Mouse (Mus musculus) heart, embryonic 12.5 days (tissue): ENCODE data around the gene Pspn. TPM values are rescaled to one million over a fixed set of nuclear protein-coding genes. Genes with fewer than 3 reads are reported as not detected.

Source experiments
- ATAC-seq: fragments of 200-750 bp; cut with Nextera tagmentation; 2 replicates; pipeline ENCODE4 v1.8.0; 2017; ENCODE audit warnings: moderate TSS enrichment, moderate library complexity; ENCODE audit not compliant: insufficient number of reproducible peaks, low FRiP score
- H3K27ac ChIP-seq: fragments of 300-500 bp; sonication (generic); 2 replicates; pipeline ENCODE4 v1.5.1; 2016; ENCODE audit warnings: mild to moderate bottlenecking, moderate library complexity; ENCODE audit not compliant: poor library complexity, severe bottlenecking
- H3K27me3 ChIP-seq: fragments of 300-500 bp; sonication (generic); replicated peaks from 2 replicates; pipeline ENCODE4 v1.6.1; 2016; ENCODE audit warnings: mild to moderate bottlenecking, moderate library complexity
- H3K36me3 ChIP-seq: fragments of 300-500 bp; sonication (generic); 2 replicates; pipeline ENCODE4 v1.6.1; 2016; ENCODE audit warnings: mild to moderate bottlenecking, moderate library complexity
- H3K4me1 ChIP-seq: fragments of 300-500 bp; sonication (generic); replicated peaks from 2 replicates; pipeline ENCODE4 v1.6.1; 2016; ENCODE audit warnings: mild to moderate bottlenecking
- H3K4me2 ChIP-seq: fragments of 300-500 bp; sonication (generic); 2 replicates; pipeline ENCODE4 v1.6.1; 2016; ENCODE audit warnings: mild to moderate bottlenecking, moderate library complexity
- H3K4me3 ChIP-seq: fragments of 300-500 bp; sonication (generic); 2 replicates; pipeline ENCODE4 v1.5.1; 2016; ENCODE audit warnings: mild to moderate bottlenecking
- H3K9ac ChIP-seq: fragments of 300-500 bp; sonication (generic); 2 replicates; pipeline ENCODE4 v1.6.1; 2016; ENCODE audit warnings: mild to moderate bottlenecking, moderate library complexity
- H3K9me3 ChIP-seq: fragments of 300-500 bp; sonication (generic); replicated peaks from 2 replicates; pipeline ENCODE4 v1.6.1; 2016; ENCODE audit warnings: mild to moderate bottlenecking, moderate library complexity
- WGBS: fragments of 180-500 bp; shearing (Covaris S2); methylation state at CpG from one replicate; pipeline ENCODE4 v1.1.7; 2016; 5-methylcytosine and 5-hydroxymethylcytosine counted together
- polyA plus RNA-seq: library from polyadenylated mRNA; unstranded; fragments of >200 nt; fragmentation: Nextera tagmentation; extraction: Ambion mirVana; gene quantifications from 2 replicates; pipeline ENCODE4 v1.2.1, GENCODE M21; 2016

The Pspn gene
- polyA plus RNA-seq, 1 experiment from 2014 or later = 0.55 TPM

- Histone ChIP-seq H3K9ac (no peak overlapping the region), H3K4me1 (peaks cover 23% of the 10 kb centered on the region), H3K9me3 (no peaks in the 10 kb centered on the region), H3K36me3 (peaks cover 65% of the 10 kb centered on the region), H3K27ac (no peak overlapping the region), H3K27me3 (no peaks in the 10 kb centered on the region), H3K4me2 (no peak overlapping the region), H3K4me3 (no peak overlapping the region)
- WGBS = 86% methylated on average over 8 of the region's 8 CpGs
- ATAC-seq = no peak
These were observed 4.8 kb downstream of the Pspn start for GRCm38 (mm10) chr17:56995046-56995445.

DNA sequence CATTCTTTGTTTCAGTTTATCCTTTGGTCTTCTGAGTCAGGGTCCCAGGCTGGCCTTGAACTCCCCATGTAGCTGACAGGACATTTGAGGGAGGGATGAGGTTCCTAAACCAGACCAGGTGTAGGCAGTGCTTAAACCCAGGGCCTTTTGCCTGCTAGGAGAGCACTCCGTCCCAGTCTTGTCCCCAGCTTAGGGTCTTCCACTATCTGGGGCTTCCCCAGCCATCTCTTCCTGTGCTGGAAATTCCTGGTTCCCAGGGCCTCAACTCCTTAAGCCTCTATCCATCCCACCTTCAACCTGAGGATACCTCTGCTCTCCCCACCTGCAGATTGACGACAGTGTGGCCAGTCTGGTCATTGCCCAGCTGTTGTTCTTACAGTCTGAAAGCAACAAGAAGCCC lies 8.9 kb downstream of the Pspn start:
- Histone ChIP-seq H3K4me2 (peak overlapping the region; percentile 83), H3K4me3 (peak overlapping the region; percentile 89), H3K27me3 (no peaks in the 10 kb centered on the region), H3K36me3 (peaks cover 45% of the 10 kb centered on the region), H3K4me1 (peaks cover 7% of the 10 kb centered on the region), H3K9ac (peak overlapping the region; percentile 88), H3K9me3 (no peaks in the 10 kb centered on the region), H3K27ac (no peak overlapping the region)
- no peak for ATAC-seq
- 61% methylated on average over 2 of the region's 2 CpGs for WGBS

- peaks cover 37% of the 10 kb centered on the region for H3K36me3 ChIP-seq
- peak within 1 kb of the TSS; percentile 88 for H3K9ac ChIP-seq
- H3K9me3 ChIP-seq = no peaks in the 10 kb centered on the region
- H3K27me3 ChIP-seq = no peaks in the 10 kb centered on the region
- H3K4me3 ChIP-seq = peak within 1 kb of the TSS; percentile 89
- peaks cover 7% of the 10 kb centered on the region for H3K4me1 ChIP-seq
- H3K4me2 ChIP-seq = peak within 1 kb of the TSS; percentile 83
- under 1% methylated on average over 52 of the region's 52 CpGs for WGBS
- H3K27ac ChIP-seq = peak within 1 kb of the TSS; percentile 31; the same call in 1 of the 2 replicates
- peak; percentile 96 for ATAC-seq
These were observed 9.6 kb downstream of the Pspn start, which contains the start of gene Clpp for GRCm38 (mm10) chr17:56990115-56990746. Gene Clpp, plus strand, starts transcription at chr17:56990305.

DNA sequence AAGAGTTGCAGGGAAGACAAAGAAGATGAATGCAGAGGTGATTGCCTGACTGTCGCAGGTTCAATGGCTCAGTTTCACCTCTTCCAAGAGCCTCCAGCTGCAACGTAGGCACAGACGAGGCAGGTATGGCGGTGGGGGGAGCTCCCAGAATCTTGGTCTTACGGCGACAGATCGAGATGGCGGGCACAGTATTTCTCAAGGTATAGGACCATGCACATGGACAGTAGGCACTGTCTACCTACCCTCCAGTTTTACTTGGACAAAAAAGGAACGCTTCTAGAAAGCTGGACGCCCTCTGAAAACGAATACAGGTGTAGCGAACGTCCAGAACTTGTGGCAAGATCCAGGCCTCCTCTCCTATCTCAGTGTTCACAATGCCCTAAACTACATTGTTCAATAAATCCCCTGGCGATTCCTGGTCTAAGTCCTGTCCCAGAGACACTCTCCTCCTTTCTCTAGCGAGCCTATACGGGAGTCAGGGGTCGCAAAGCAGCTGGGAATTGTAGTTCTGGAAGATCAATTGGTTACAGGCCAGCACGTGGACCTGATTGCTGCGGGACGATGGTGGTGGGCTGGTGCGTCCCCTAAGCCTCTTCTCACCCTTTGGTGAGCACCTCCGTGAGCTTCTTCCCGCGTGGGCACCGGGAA lies 10.2 kb downstream of the Pspn start:
- no peaks in the 10 kb centered on the region for H3K9me3 ChIP-seq
- no peaks in the 10 kb centered on the region for H3K27me3 ChIP-seq
- H3K9ac ChIP-seq = peak overlapping the region; percentile 63
- H3K4me2 ChIP-seq = peak overlapping the region; percentile 83
- WGBS = 4% methylated on average over 25 of the region's 25 CpGs
- ATAC-seq = peak; percentile 87
- peaks cover 7% of the 10 kb centered on the region for H3K4me1 ChIP-seq
- peaks cover 32% of the 10 kb centered on the region for H3K36me3 ChIP-seq
- H3K27ac ChIP-seq = peak overlapping the region; percentile 31; the same call in 1 of the 2 replicates
- H3K4me3 ChIP-seq = peak overlapping the region; percentile 89

- no peak overlapping the region for H3K27ac ChIP-seq
These were observed 10.8 kb downstream of the Pspn start for GRCm38 (mm10) chr17:56988921-56989430.

DNA sequence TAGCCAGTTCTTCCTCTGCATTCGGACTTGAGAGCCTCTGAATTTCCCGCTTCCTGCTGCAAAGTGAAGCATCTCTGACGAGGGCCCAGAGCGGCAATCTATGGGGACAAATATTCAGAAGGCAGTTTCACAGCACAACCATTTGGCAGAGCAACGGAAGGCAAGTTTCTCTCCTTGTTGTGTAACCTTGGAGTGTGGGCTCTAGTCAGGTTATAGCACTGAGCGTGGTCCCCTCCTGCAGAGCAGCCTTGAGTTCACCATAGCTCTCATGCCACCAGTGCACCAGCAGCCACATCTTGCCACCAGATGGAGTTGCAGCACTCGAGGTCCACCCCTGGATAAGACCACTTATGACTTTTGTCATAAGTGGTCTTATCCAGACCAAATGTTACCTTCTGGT lies 11.4 kb downstream of the Pspn start:
- no peak overlapping the region for H3K4me3 ChIP-seq
- no peak overlapping the region for H3K9ac ChIP-seq
- no peak overlapping the region for H3K27ac ChIP-seq
- H3K36me3 ChIP-seq = peaks cover 20% of the 10 kb centered on the region
- H3K4me1 ChIP-seq = peaks cover 7% of the 10 kb centered on the region
- H3K4me2 ChIP-seq = no peak overlapping the region
- H3K9me3 ChIP-seq = no peaks in the 10 kb centered on the region
- no peaks in the 10 kb centered on the region for H3K27me3 ChIP-seq
- ATAC-seq = no peak
- WGBS = 79% methylated on average over 7 of the region's 7 CpGs

More at GRCm38 (mm10) chr17:56988921-56989430, 10.8 kb downstream of the Pspn start:
- WGBS = 70% methylated on average over 7 of the region's 7 CpGs
- H3K27me3 ChIP-seq = no peaks in the 10 kb centered on the region
- peak overlapping the region; percentile 89 for H3K4me3 ChIP-seq
- no peak overlapping the region for H3K9ac ChIP-seq
- no peak for ATAC-seq
- H3K4me2 ChIP-seq = peak overlapping the region; percentile 83
- H3K9me3 ChIP-seq = no peaks in the 10 kb centered on the region
- peaks cover 26% of the 10 kb centered on the region for H3K36me3 ChIP-seq
- H3K4me1 ChIP-seq = peaks cover 7% of the 10 kb centered on the region

DNA sequence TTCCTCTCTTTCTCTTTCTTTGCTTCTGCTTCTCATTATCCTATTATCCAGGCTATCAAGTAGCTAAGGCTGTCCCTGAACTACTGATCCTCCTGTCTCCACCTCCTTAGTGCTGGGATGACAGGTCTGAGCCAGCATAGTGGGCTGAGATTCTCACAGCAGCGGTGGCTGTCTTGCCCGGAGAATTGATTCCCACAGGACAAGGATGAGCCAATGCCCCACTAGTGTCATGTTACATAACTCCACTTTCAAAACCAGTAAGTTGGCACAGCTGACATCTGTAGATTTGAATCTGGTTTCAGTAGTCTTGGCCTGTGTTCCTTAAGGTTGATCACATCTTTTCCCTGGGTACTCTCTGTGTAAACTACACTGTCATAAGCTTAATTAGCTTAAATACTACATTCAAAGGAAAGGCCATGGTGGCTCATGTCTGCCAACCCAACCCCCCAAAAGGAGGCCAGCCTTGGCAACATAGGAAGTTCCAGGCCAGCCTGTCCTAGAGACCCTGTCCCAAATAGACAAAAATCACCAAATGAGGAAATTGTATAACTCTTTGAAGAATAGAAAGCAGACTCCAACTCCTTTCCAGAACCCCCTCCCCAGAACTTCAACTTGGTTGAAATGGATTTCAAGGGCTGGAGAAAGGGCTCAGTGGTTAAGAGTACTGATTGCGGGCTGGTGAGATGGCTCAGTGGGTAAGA lies 13.6 kb downstream of the Pspn start:
- H3K36me3 ChIP-seq = 0 out of 2 replicates have a peak, but pooled peaks cover 1% of the 10 kb centered on the region
- no peak for ATAC-seq
- peaks cover 6% of the 10 kb centered on the region for H3K4me1 ChIP-seq
- no peak overlapping the region for H3K4me2 ChIP-seq
- H3K27me3 ChIP-seq = no peaks in the 10 kb centered on the region
- H3K9ac ChIP-seq = no peak overlapping the region
- 79% methylated on average over 3 of the region's 3 CpGs for WGBS
- no peak overlapping the region for H3K4me3 ChIP-seq
- H3K9me3 ChIP-seq = no peaks in the 10 kb centered on the region
- H3K27ac ChIP-seq = no peak overlapping the region

- Histone ChIP-seq H3K4me3 (no peak overlapping the region), H3K9ac (no peak overlapping the region), H3K4me1 (peaks cover under 1% of the 10 kb centered on the region; the same call in 1 of the 2 replicates), H3K27me3 (no peaks in the 10 kb centered on the region), H3K9me3 (no peaks in the 10 kb centered on the region), H3K27ac (no peak overlapping the region), H3K36me3 (no peaks in the 10 kb centered on the region), H3K4me2 (no peak overlapping the region)
- WGBS = 69% methylated on average over 3 of the region's 3 CpGs
- no peak for ATAC-seq
These were observed 14.2 kb downstream of the Pspn start for GRCm38 (mm10) chr17:56985656-56986055.

- WGBS = 79% methylated on average over 9 of the region's 9 CpGs
These were observed 14.9 kb downstream of the Pspn start for GRCm38 (mm10) chr17:56984886-56985285.

DNA sequence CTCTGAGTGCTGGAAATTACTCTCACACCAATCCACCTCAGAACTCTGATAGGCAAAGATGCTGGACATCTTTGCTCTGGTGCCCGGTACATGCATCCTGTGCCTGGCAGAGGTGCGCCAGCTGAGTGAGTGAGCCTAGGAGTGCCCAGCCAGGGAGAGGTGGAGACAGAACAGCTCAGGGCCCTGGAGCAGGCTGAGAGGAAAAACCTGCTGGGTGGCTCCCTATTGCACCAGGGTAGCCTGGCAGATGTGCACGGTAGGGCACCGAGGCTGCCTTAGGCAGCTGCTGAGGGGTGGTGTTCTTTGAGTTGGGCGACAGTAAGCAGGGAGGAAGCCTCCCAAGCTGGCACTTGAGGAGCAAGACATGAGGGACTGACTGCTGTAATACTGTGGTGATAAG lies 17.8 kb downstream of the Pspn start, which contains the start of gene Acer1:
Gene Acer1, minus strand, starts transcription at position 114 of the 400 bp plus-strand sequence.
- Histone ChIP-seq H3K27me3 (no peaks in the 10 kb centered on the region), H3K36me3 (no peaks in the 10 kb centered on the region), H3K4me2 (no peak within 1 kb of the TSS), H3K9me3 (no peaks in the 10 kb centered on the region), H3K4me3 (no peak within 1 kb of the TSS), H3K4me1 (no peaks in the 10 kb centered on the region), H3K27ac (no peak within 1 kb of the TSS), H3K9ac (no peak within 1 kb of the TSS)
- 57% methylated on average over 5 of the region's 5 CpGs for WGBS
- no peak for ATAC-seq

More at GRCm38 (mm10) chr17:56984886-56985285, 14.9 kb downstream of the Pspn start:
- Histone ChIP-seq H3K27me3 (no peaks in the 10 kb centered on the region), H3K9me3 (no peaks in the 10 kb centered on the region), H3K4me2 (no peak overlapping the region), H3K4me3 (no peak overlapping the region), H3K4me1 (no peaks in the 10 kb centered on the region), H3K9ac (no peak overlapping the region), H3K36me3 (no peaks in the 10 kb centered on the region), H3K27ac (no peak overlapping the region)
- ATAC-seq = no peak

DNA sequence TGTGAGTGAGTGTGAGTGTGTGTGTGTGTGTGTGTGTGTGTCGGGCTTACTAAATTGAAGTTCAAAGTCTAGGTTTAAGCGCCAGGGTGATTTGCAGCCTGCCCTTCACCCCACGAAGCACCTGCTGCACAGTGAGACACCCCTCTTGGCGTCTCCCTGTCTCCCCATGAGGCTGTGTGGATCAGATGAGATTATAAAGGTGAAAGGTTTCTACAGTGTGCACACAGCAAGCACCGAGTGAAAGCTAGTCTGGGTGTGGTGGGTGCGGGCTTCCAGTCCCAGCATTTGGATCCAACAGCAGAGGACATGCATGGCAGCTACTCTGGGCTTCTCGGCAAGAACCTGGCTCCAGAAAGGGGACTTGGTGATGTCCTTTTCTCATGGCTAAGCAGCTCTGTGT lies 18.8 kb downstream of the Pspn start:
- no peak for ATAC-seq
- H3K27me3 ChIP-seq = no peaks in the 10 kb centered on the region
- H3K4me2 ChIP-seq = no peak overlapping the region
- H3K9ac ChIP-seq = no peak overlapping the region
- 69% methylated on average over 7 of the region's 7 CpGs for WGBS
- no peaks in the 10 kb centered on the region for H3K36me3 ChIP-seq
- no peaks in the 10 kb centered on the region for H3K9me3 ChIP-seq
- H3K27ac ChIP-seq = no peak overlapping the region
- H3K4me3 ChIP-seq = no peak overlapping the region
- H3K4me1 ChIP-seq = no peaks in the 10 kb centered on the region
